Mouse (Mus musculus) left cerebral cortex, postnatal 14 days (tissue): ENCODE data around the gene Tmem176a. TPM values are rescaled to one million over a fixed set of nuclear protein-coding genes. Genes with fewer than 3 reads are reported as not detected.
"Not testable (repeated sequence)": the region's sequence is repeated elsewhere in the genome, so short reads cannot be mapped to it uniquely, and the experiment has no call there.

Experiments used
- DNase-seq, 2 experiments: peaks; one replicate each; pipeline ENCODE4 v3.0.0; 2021 to 2022; ENCODE audit warnings: low spot score in 2 of 2, mixed read lengths in 1 of 2
- intact Hi-C: fragments of 180-260 bp; cut with DNase I; formaldehyde crosslinking; loops from one replicate; pipeline ENCODE4 v1.15.1; 2025
- long read RNA-seq, 2 experiments: library from polyadenylated mRNA; stranded (forward); transcript quantifications; one replicate each; pipeline ENCODE4 v2.0.0; 2021
- total RNA-seq, 2 experiments: library from RNA; stranded (reverse); gene quantifications; 2 replicates each; pipeline ENCODE4 v1.2.3; 2021

The Tmem176a gene
- 10 to 100 TPM; 20.4 to 23.8 TPM for total RNA-seq
- long read RNA-seq, experiment 1, transcript Tmem176a-201 (7 exons, 1,540 nt), result major isoform, 22 of 24 reads
- long read RNA-seq, experiment 1, partial matches to known transcripts, result 1 of 24 reads
- long read RNA-seq, experiment 1, other reads (novel, unspliced or antisense), result 1 of 24 reads
- long read RNA-seq, experiment 2, transcript Tmem176a-201 (7 exons, 1,540 nt), result major isoform, 13 of 15 reads
- long read RNA-seq, experiment 2, partial matches to known transcripts, result 0 of 15 reads
- long read RNA-seq, experiment 2, other reads (novel, unspliced or antisense), result 1 of 15 reads

GRCm38 (mm10) chr6:48840371-48840969, at the start of gene Tmem176a:
Tmem176a (plus strand) TSS chr6:48840919.
- intact Hi-C loops, result no loop called here
- peak in 1 of 2 experiments; percentile 25 for DNase-seq

DNA sequence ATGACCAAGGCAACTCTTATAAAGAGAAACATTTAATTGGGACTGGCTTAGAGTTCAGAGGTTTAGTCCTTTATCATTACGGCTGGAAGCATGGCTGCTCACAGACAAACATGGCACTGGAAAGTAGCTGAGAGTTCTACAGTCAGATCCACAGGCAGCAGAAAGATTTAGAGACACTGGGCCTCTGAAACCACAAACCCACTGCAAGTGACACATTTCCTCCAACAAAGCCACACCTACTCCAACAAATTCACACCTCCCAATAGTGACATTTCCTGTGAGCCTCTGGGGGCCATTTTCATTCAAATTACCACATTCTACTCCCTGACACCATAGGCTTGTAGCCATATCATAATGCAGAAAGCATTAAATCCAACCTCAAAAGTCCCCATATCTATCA, 38.8 kb upstream of the Tmem176a start:
- DNase-seq, result no peak
- intact Hi-C loops, result no loop called here

- intact Hi-C loops, result no loop called here
- DNase-seq, result no peak
Observed at GRCm38 (mm10) chr6:48803406-48804051, 37.2 kb upstream of the Tmem176a start.

GRCm38 (mm10) chr6:48804346-48804745, 36.4 kb upstream of the Tmem176a start:
- intact Hi-C loops, result no loop called here
- DNase-seq, result no peak

DNA sequence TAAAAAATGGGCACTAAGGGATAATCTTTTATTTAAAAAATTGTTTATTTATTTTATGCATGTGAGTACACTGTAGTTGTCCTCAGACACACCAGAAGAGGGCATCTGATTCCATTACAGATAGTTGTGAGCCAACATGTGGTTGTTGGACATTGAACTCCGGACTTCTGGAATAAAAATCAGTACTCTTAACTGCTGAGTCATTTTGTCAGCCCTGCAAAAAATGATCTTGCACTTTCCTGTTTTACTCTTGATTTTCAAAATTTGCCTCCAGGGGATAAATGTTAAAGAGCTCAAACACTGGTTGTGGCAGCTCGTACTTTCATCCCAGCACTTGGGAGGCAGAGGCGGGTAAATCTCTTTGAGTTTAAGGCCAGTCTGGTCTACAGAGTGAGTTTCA, 34.0 kb upstream of the Tmem176a start:
- intact Hi-C loops, result no loop called here
- DNase-seq, result no peak

DNA sequence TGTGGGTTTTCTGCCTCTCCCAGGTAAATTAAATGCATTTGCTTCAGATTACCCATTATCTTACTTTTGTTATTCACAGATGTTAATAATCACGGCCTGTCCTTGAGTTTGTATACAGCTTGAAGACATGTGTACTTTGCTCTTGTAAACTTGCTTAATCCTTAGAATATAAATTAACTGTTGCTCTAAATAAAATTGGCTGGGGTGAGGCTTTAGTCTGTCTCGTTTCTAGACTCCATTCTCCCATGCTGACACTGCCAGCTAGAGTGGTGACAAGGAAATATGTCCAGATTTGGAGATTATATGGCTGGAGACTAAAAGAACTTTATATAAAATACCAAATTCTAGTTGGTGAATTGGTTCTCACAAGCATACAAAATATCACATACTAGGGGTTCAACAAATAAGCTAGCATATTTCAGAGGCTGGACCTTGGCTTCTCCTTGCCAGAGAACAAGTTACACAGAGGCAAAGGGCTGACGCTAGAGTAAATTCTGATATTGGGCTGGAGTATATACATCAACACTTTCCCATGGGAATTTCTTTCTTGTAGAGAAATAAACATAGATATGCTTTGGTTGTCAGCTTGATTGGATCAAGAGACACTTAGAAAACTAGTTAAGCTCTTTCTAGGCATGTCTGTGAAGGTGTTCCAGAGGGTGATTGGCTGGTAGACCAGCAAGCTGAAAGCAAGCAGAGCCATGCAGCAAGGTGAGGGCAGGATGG, 31.1 kb upstream of the Tmem176a start:
- intact Hi-C loops, result loop anchor here (5.0 kb wide), 1 partner anchor 158 kb away; no protein-coding TSS in a partner anchor
- no peak for DNase-seq

DNA sequence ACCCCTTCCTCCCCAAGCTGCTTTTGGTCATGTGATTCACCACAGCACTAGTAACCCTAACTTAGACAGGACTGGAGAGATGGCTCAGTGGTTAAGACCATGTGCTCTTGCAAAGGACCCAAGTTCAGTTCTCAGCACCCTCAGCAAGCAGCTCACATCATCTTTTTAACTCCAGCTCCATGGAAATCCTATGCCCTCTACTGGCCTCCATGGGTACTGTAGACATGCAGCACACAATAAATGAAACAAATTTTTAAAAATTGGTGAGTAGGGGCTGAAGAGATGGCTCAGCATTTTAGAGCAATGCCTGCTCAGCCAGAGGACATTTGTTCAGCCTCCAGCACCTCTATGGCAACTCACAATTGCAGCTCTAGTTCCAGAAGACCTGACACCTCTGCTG, 25.7 kb upstream of the Tmem176a start:
- intact Hi-C loops, result loop anchor here (5.0 kb wide), 2 partner anchors 42 to 142 kb away; no protein-coding TSS in a partner anchor

GRCm38 (mm10) chr6:48817815-48818214, 22.9 kb upstream of the Tmem176a start:
- intact Hi-C loops, result loop anchor here (5.0 kb wide), 2 partner anchors 39 to 139 kb away; no protein-coding TSS in a partner anchor
- DNase-seq, result peak; percentile 81

More for the DNA sequence above, 25.7 kb upstream of the Tmem176a start:
- no peak for DNase-seq

DNA sequence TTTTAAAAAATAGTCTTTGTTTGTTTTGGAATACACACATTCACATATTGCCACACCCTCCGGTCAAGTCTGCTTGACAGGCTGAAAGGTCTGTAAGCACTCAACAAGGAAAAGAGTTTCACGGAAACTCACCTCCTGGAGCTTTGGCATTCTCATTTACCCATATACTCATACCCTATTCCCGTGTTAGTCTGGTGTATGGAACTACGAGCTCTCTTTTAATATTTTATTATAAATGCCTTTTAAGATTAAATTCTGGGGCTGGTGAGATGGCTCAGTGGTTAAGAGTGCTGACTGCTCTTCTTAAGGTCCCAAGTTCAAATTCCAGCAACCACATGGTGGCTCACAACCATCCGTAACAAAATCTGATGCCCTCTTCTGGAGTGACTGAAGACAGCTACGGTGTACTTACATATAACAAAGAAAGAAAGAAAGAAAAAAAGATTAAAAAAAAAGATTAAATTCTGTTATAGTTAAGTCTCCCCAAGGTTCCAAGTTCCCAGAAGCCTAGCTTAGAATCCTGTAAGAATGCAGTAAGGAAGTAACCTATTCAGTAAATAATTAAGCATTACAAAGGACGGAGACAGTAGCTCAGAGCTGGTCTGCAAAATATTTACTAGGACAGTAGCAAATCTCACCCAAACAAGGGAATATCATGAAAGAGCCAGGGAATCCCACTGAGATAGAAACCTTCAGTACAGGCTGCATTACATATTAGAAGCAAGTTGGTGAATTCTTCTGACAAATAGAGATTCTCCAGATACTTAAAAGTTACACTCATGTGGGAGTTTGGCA, 18.5 kb upstream of the Tmem176a start:
- DNase-seq, intact Hi-C loops: not testable (repeated sequence)

DNA sequence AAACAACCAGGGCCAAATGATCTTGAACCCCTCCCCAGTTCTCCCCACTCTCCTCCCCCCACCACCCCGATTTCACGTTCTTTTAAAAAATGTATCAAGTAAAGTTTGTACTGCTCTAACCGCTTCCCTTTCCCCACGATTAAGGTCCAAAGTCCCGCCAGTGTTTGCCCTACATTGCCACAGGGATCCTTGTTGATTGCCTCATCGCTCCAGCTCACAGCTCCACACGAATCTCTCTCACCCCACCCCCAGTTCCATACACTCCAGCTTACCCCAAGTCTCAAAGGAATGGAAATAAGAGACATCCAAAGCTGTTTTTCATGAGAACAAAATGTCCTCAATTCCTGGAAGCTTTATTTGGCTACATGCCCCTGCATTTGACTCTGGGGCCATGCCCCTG, 15.7 kb upstream of the Tmem176a start:
- DNase-seq, result no peak
- intact Hi-C loops, result no loop called here

GRCm38 (mm10) chr6:48828976-48829375, 11.7 kb upstream of the Tmem176a start:
- no peak for DNase-seq
- intact Hi-C loops, result no loop called here

GRCm38 (mm10) chr6:48829651-48830050, 11.1 kb upstream of the Tmem176a start:
- intact Hi-C loops, result no loop called here
- DNase-seq, result no peak

- DNase-seq, result no peak
- intact Hi-C loops, result no loop called here
Observed at GRCm38 (mm10) chr6:48830241-48830640, 10.5 kb upstream of the Tmem176a start.

GRCm38 (mm10) chr6:48831141-48831540, 9.6 kb upstream of the Tmem176a start:
- DNase-seq, result no peak
- intact Hi-C loops, result no loop called here

GRCm38 (mm10) chr6:48832426-48832825, 8.3 kb upstream of the Tmem176a start:
- no peak for DNase-seq
- intact Hi-C loops, result no loop called here

DNA sequence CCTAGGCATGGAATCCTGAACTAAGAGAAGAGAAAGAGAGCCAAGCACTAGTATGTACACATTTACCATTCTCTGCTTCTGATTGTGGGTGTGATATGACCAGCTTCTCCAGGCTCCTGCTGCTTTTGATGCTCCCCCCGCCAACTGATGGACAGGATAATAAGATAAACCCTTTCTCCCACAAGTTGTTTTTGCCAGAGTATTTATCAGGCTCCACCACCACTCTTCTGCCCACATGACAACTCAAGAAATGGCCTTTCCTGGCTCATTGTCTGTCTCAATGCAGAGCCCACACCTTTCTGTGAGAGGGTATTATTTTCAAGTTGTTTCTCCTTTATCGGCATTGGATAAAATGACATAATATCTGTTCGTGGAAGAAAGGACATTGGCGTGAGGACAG, 7.2 kb upstream of the Tmem176a start:
- intact Hi-C loops, result no loop called here

DNA sequence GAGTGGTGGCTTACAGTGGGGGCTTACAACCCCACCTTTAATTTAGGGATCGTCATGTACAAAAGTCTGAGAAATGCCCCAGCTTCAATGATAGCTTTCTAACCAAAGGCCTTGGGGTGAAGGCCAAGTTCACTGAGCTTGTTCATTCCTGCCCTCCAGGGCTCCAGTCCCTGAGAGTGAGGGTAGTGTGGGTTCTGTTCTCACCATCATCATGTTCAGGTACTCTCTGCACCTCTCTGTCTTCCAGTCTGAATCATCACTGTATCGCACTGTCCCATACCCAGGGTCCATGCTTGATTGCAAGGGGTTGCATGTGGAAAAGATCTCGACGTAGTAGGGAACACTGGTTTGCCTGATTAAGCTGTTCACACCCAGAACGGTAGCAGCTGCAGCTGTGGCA, 5.5 kb upstream of the Tmem176a start:
- intact Hi-C loops, result no loop called here
- no peak for DNase-seq

More for the DNA sequence above, 7.2 kb upstream of the Tmem176a start:
- no peak for DNase-seq

- intact Hi-C loops, result no loop called here
- DNase-seq, result no peak
Observed at GRCm38 (mm10) chr6:48836146-48836545, 4.6 kb upstream of the Tmem176a start.

DNA sequence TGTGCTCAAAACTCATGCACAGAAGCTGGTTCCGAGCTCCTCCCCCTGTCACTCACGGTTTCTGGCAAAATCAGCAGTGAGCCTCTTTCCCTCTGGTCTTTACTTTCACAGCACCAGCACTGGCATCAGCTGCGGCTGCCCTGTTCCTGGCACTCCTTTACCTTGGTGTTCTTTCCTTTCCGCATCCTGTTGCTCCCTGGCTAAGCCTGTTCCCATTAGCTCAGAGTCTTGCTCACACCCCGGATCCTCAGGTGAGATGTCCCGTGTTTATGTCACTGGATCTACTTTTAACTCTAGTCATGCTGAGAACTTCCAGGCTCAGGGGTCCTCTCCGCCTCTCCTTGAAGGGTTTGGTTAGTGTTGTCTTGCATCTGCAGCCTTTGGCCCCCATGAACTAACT, 3.2 kb upstream of the Tmem176a start:
- no peak for DNase-seq
- intact Hi-C loops, result no loop called here
